ENCODE assay signal across 9 mouse cellular contexts in the genomic region with DNA sequence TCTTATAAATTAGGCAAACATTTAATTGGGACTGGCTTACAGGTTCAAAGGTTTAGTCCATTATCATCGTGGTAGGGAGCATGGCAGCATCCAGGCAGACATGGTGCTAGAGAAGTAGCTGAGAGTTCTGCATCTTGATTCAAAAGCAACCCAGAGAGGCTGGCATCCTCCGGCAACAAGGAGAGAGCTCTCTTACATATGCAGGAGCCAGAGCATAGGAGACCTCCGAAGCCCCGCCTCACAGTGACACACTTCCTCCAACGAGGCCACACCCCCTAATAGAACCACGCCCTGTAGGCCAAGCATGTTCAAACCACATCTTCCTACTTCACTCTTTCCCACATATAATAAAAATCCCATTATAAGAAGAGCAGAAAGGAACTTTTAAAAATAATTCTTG.
A peak's percentile ranks its signal among the peaks of the same experiment; 100 is the strongest.
DNase-seq lines count a peak whose midpoint lies in the region; ATAC-seq lines count a peak whose summit lies in the region.
"Had no signal": no experiment of that assay in that cellular context is flagged by ENCODE, and none has a peak within 500 bp of the region (broad histone marks: within the 10 kb centered on the region; RNA-seq: fewer than 3 reads in every experiment).

No protein-coding gene starts in this region.

- H3K9me3 ChIP-seq in heart, embryonic 12.5 days (replicated peaks), result peaks cover 5% of the 10 kb centered on the region; the same call in 1 of the 2 replicates
- 0 out of 2 replicates have a peak, but pooled peaks cover 7% of the 10 kb centered on the region for H3K9me3 ChIP-seq in hindbrain, embryonic 13.5 days
- no peaks in the 10 kb centered on the region for H3K9me3 ChIP-seq in liver, embryonic 15.5 days (replicated peaks)

- H3K4me3 ChIP-seq in heart, embryonic 12.5 days, result no peak overlapping the region
- peak overlapping the region; percentile 0; the same call in 1 of the 2 replicates for H3K4me3 ChIP-seq in hindbrain, embryonic 13.5 days
- H3K4me3 ChIP-seq in liver, embryonic 15.5 days (replicated peaks), result no peak overlapping the region

- 0 out of 2 replicates have a peak, but pooled peaks cover 4% of the 10 kb centered on the region for H3K27me3 ChIP-seq in heart, embryonic 12.5 days (replicated peaks)
- no peaks in the 10 kb centered on the region for H3K27me3 ChIP-seq in hindbrain, embryonic 13.5 days
- H3K27me3 ChIP-seq in liver, embryonic 15.5 days, result no peaks in the 10 kb centered on the region

- no peak for ATAC-seq in heart, embryonic 12.5 days (ENCODE audit: insufficient number of reproducible peaks, low FRiP score)
- peak; percentile 77; the same call in 1 of the 2 replicates for ATAC-seq in hindbrain, embryonic 13.5 days (ENCODE audit: low FRiP score)
- ATAC-seq in liver, embryonic 15.5 days (ENCODE audit: insufficient read depth), result no peak
- ATAC-seq in monocyte, adult 5-6 weeks (replicated peaks; ENCODE audit: insufficient number of reproducible peaks, low FRiP score, low TSS enrichment, poor library complexity, severe bottlenecking), result no peak

- peak overlapping the region; percentile 42 for H3K4me2 ChIP-seq in heart, embryonic 12.5 days
- H3K4me2 ChIP-seq in hindbrain, embryonic 13.5 days, result peak overlapping the region; percentile 52
- peak overlapping the region; percentile 18; the same call in 1 of the 2 replicates for H3K4me2 ChIP-seq in liver, embryonic 15.5 days

- no peak overlapping the region for H3K9ac ChIP-seq in heart, embryonic 12.5 days
- no peak overlapping the region for H3K9ac ChIP-seq in hindbrain, embryonic 13.5 days
- no peak overlapping the region for H3K9ac ChIP-seq in liver, embryonic 15.5 days
- H3K9ac ChIP-seq: liver, embryonic 14.5 days had no signal

- no peak for DNase-seq in heart, adult 8-10 months (ENCODE audit: low spot score)
- peak; percentile 25 for DNase-seq in NIH3T3 (ENCODE audit: low read depth)
- no peak for DNase-seq in frontal cortex, adult 2 months (ENCODE audit: extremely low spot score in 1 of 2, low spot score in 1 of 2)
- DNase-seq in frontal cortex, postnatal 25 days (ENCODE audit: low spot score in 2 of 2), result no peak

- 60% methylated on average over 6 of the region's 6 CpGs for WGBS in heart, embryonic 12.5 days
- WGBS in hindbrain, embryonic 13.5 days, result 63% methylated on average over 6 of the region's 6 CpGs
- 53% methylated on average over 6 of the region's 6 CpGs for WGBS in liver, embryonic 15.5 days (ENCODE audit: insufficient replicate concordance)

- H3K36me3 ChIP-seq in heart, embryonic 12.5 days, result no peaks in the 10 kb centered on the region
- H3K36me3 ChIP-seq in hindbrain, embryonic 13.5 days, result peaks cover 3% of the 10 kb centered on the region; the same call in 1 of the 2 replicates
- H3K36me3 ChIP-seq in liver, embryonic 15.5 days (replicated peaks), result no peaks in the 10 kb centered on the region

- H3K4me1 ChIP-seq in heart, embryonic 12.5 days (replicated peaks), result no peaks in the 10 kb centered on the region
- peaks cover 7% of the 10 kb centered on the region for H3K4me1 ChIP-seq in hindbrain, embryonic 13.5 days (replicated peaks)
- no peaks in the 10 kb centered on the region for H3K4me1 ChIP-seq in liver, embryonic 15.5 days (replicated peaks)

- H3K27ac ChIP-seq in heart, embryonic 12.5 days (ENCODE audit: poor library complexity, severe bottlenecking), result no peak overlapping the region
- no peak overlapping the region for H3K27ac ChIP-seq in hindbrain, embryonic 13.5 days
- H3K27ac ChIP-seq in liver, embryonic 15.5 days (replicated peaks), result no peak overlapping the region
- H3K27ac ChIP-seq: liver, embryonic 14.5 days had no signal
